Mouse (Mus musculus) ES-E14 (cell line): Measurements from ENCODE around the gene Plxna2. TPM values are rescaled to one million over a fixed set of nuclear protein-coding genes. Genes with fewer than 3 reads are reported as not detected.

ENCODE experiments used
- DNase-seq: peaks from one replicate; pipeline ENCODE4 v3.0.0-alpha.2; 2013; ENCODE audit warnings: low read depth, low spot score
- H3K27ac ChIP-seq: 2 replicates; pipeline ENCODE4 v1.5.1; 2012; ENCODE audit warnings: low read depth, mild to moderate bottlenecking, low read length, moderate library complexity, mixed read lengths; ENCODE audit not compliant: poor library complexity, insufficient read depth, severe bottlenecking
- H3K36me3 ChIP-seq: 2 replicates; pipeline ENCODE4 v1.6.1; 2012; ENCODE audit warnings: mild to moderate bottlenecking, low read length, moderate library complexity, mixed read lengths; ENCODE audit not compliant: control insufficient read depth, poor library complexity, insufficient read depth, severe bottlenecking
- H3K4me1 ChIP-seq, 2 experiments: fragments of 150-350 bp in 1 of 2; sonication (generic) in 1 of 2; 2 replicates each; pipeline ENCODE4 v1.6.1; 2012; ENCODE audit warnings: low read length in 2 of 2, mild to moderate bottlenecking in 1 of 2, mixed read lengths in 1 of 2; ENCODE audit not compliant: control insufficient read depth in 2 of 2, insufficient read depth in 2 of 2, poor library complexity in 1 of 2
- H3K4me3 ChIP-seq, 2 experiments: fragments of 150-350 bp in 1 of 2; sonication (generic) in 1 of 2; 2 replicates each; pipeline ENCODE4 v1.5.1; 2012; ENCODE audit warnings: low read length in 2 of 2, low read depth in 1 of 2, mild to moderate bottlenecking in 1 of 2, mixed read lengths in 1 of 2; ENCODE audit not compliant: insufficient read depth in 1 of 2, poor library complexity in 1 of 2, severe bottlenecking in 1 of 2
- H3K9ac ChIP-seq: 2 replicates; pipeline ENCODE4 v1.6.1; 2012; ENCODE audit warnings: low read depth, mild to moderate bottlenecking, low read length, mixed read lengths; ENCODE audit not compliant: poor library complexity, insufficient read depth, severe bottlenecking
- H3K9me3 ChIP-seq: fragments of 150-350 bp; sonication (generic); 2 replicates; pipeline ENCODE4 v1.6.1; 2012; ENCODE audit warnings: low read depth, mild to moderate bottlenecking, low read length; ENCODE audit not compliant: control insufficient read depth, insufficient read depth
- CHD2 ChIP-seq: IDR thresholded peaks from 2 replicates; pipeline ENCODE4 v1.6.1; 2014; ENCODE audit warnings: mild to moderate bottlenecking, low read depth, low read length, inconsistent platforms
- HCFC1 ChIP-seq: IDR thresholded peaks from 2 replicates; pipeline ENCODE4 v1.6.1; 2012; ENCODE audit warnings: low read length, inconsistent platforms, borderline replicate concordance; ENCODE audit not compliant: insufficient read depth
- MAFK ChIP-seq: IDR thresholded peaks from 2 replicates; pipeline ENCODE4 v1.6.1; 2014; ENCODE audit warnings: mild to moderate bottlenecking, low read depth, low read length, inconsistent platforms; ENCODE audit not compliant: insufficient read depth
- ZC3H11A ChIP-seq: IDR thresholded peaks from 2 replicates; pipeline ENCODE4 v1.6.1; 2012; ENCODE audit warnings: low read depth, mild to moderate bottlenecking, inconsistent platforms, low read length, borderline replicate concordance
- ZNF384 ChIP-seq: IDR thresholded peaks from 2 replicates; pipeline ENCODE4 v1.6.1; 2012; ENCODE audit warnings: low read depth, low read length, inconsistent platforms
- in situ Hi-C, 2 experiments: fragments of 600-800 bp; cut with MboI; formaldehyde crosslinking; loops; one replicate each; pipeline ENCODE4 v1.15.1; 2025; ENCODE audit warnings: low sequenced_read_pairs in 2 of 2, inconsistent platforms in 1 of 2; ENCODE audit not compliant: unreplicated experiment in 2 of 2
- total RNA-seq: library from RNA; depleted of rRNA; stranded (reverse); fragments of 300-350 nt; gene quantifications from 2 replicates; pipeline ENCODE4 v1.2.3, GENCODE M21; 2012

Plxna2 gene
- total RNA-seq, 1 experiment = 3.9 TPM

- no peak for DNase-seq
- TF ChIP-seq CHD2 (no peak), HCFC1 (0 out of 2 replicates have a peak, but pooled peaks have one; percentile 23)
- Histone ChIP-seq H3K4me3 (peak overlapping the region; percentile 77 to 96), H3K27ac (no peak overlapping the region), H3K9ac (peak overlapping the region; percentile 70), H3K36me3 (no peaks in the 10 kb centered on the region), H3K9me3 (no peaks in the 10 kb centered on the region), H3K4me1 (peaks cover 0 to 1% of the 10 kb centered on the region in 2 experiments; a peak in 1 of 4 replicates)
- in situ Hi-C loops = loop anchor here in 1 of 2 experiments (25.0 kb wide), 1 partner anchor 342 kb away; no protein-coding TSS in a partner anchor
These were observed 2.4 kb downstream of the Plxna2 start for GRCm38 (mm10) chr1:194620245-194620991.

DNA sequence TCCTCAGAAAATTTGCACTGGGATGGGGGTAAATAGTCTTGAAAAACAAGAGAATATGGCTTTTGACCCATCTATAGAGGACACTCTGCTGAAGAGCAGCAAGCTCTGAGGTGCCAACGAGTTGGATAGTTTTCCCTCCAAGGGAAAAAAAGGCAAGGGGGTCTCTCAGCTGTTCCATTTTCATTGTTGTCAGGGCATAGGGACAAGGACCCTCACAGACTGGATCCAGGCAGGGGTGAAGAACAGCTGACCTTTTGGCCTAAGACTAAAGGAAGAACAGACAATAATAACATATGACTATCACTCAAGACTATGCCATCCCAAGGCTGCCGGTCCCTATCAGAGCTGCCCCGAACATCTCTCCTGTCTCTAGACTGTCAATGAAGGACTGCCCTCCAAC lies 4.2 kb downstream of the Plxna2 start:
- Histone ChIP-seq H3K9ac (no peak overlapping the region), H3K27ac (no peak overlapping the region), H3K4me1 (no peaks in the 10 kb centered on the region; a peak in 1 of 4 replicates), H3K4me3 (no peak overlapping the region), H3K36me3 (no peaks in the 10 kb centered on the region), H3K9me3 (no peaks in the 10 kb centered on the region)
- in situ Hi-C loops = loop anchor here in 1 of 2 experiments (25.0 kb wide), 1 partner anchor 340 kb away; no protein-coding TSS in a partner anchor
- TF ChIP-seq MAFK = no peak
- no peak for DNase-seq

- Histone ChIP-seq H3K9me3 (no peaks in the 10 kb centered on the region), H3K36me3 (no peaks in the 10 kb centered on the region), H3K27ac (no peak overlapping the region), H3K9ac (no peak overlapping the region), H3K4me3 (no peak overlapping the region), H3K4me1 (no peaks in the 10 kb centered on the region; a peak in 1 of 4 replicates)
- TF ChIP-seq CHD2 (no peak), HCFC1 (no peak), ZNF384 (no peak), ZC3H11A (no peak), MAFK (no peak)
- no peak for DNase-seq
- in situ Hi-C loops = loop anchor here in 1 of 2 experiments (25.0 kb wide), 1 partner anchor 340 kb away; no protein-coding TSS in a partner anchor
These were observed 4.7 kb downstream of the Plxna2 start for GRCm38 (mm10) chr1:194622677-194623076.

- in situ Hi-C loops = loop anchor here in 1 of 2 experiments (25.0 kb wide), 1 partner anchor 339 kb away; no protein-coding TSS in a partner anchor
- DNase-seq = no peak
- Histone ChIP-seq H3K27ac (no peak overlapping the region), H3K4me1 (no peaks in the 10 kb centered on the region; a peak in 1 of 4 replicates), H3K9me3 (no peaks in the 10 kb centered on the region), H3K36me3 (no peaks in the 10 kb centered on the region), H3K4me3 (no peak overlapping the region), H3K9ac (no peak overlapping the region)
- no peak for TF ChIP-seq ZC3H11A
- TF ChIP-seq ZNF384 = no peak
- no peak for TF ChIP-seq HCFC1
- no peak for TF ChIP-seq MAFK
- no peak for TF ChIP-seq CHD2
These were observed 5.6 kb downstream of the Plxna2 start for GRCm38 (mm10) chr1:194623641-194624040.

- no peak for TF ChIP-seq MAFK
- no peak for TF ChIP-seq ZC3H11A
- no peak for TF ChIP-seq CHD2
- TF ChIP-seq HCFC1 = no peak
- TF ChIP-seq ZNF384 = no peak
- no peak for DNase-seq
- no peak overlapping the region for H3K4me3 ChIP-seq
- in situ Hi-C loops = loop anchor here in 1 of 2 experiments (25.0 kb wide), 1 partner anchor 338 kb away; no protein-coding TSS in a partner anchor
- H3K9ac ChIP-seq = no peak overlapping the region
- H3K4me1 ChIP-seq = no peaks in the 10 kb centered on the region; a peak in 1 of 4 replicates
- H3K36me3 ChIP-seq = no peaks in the 10 kb centered on the region
- no peak overlapping the region for H3K27ac ChIP-seq
- H3K9me3 ChIP-seq = no peaks in the 10 kb centered on the region
These were observed 6.4 kb downstream of the Plxna2 start for GRCm38 (mm10) chr1:194624411-194624810.
